Mouse (Mus musculus) kidney, embryonic 14.5 days (tissue): Measurements from ENCODE around the gene Srp9. TPM values are rescaled to one million over a fixed set of nuclear protein-coding genes. Genes with fewer than 3 reads are reported as not detected.

Experiments
- ATAC-seq: fragments of 200-750 bp; cut with Nextera tagmentation; 2 replicates; pipeline ENCODE4 v1.8.0; 2017; ENCODE audit warnings: moderate number of reproducible peaks, mild to moderate bottlenecking, moderate TSS enrichment, moderate library complexity; ENCODE audit not compliant: low FRiP score, low TSS enrichment
- H3K27ac ChIP-seq: fragments of 300-500 bp; sonication (generic); 2 replicates; pipeline ENCODE4 v1.5.1; 2014; ENCODE audit warnings: low read depth, mild to moderate bottlenecking, low read length, moderate library complexity, mixed read lengths
- H3K27me3 ChIP-seq: fragments of 300-500 bp; sonication (generic); 2 replicates; pipeline ENCODE4 v1.6.1; 2014; ENCODE audit warnings: mild to moderate bottlenecking, low read length; ENCODE audit not compliant: control insufficient read depth, insufficient read depth
- H3K36me3 ChIP-seq: fragments of 300-500 bp; sonication (generic); 2 replicates; pipeline ENCODE4 v1.6.1; 2014; ENCODE audit warnings: low read length, mixed read lengths; ENCODE audit not compliant: control insufficient read depth, insufficient read depth
- H3K4me1 ChIP-seq: fragments of 300-500 bp; sonication (generic); 2 replicates; pipeline ENCODE4 v1.6.1; 2014; ENCODE audit warnings: low read length, mixed read lengths; ENCODE audit not compliant: control insufficient read depth, insufficient read depth
- H3K4me2 ChIP-seq: fragments of 300-500 bp; sonication (generic); replicated peaks from 2 replicates; pipeline ENCODE4 v1.6.1; 2014; ENCODE audit warnings: low read depth, mild to moderate bottlenecking, low read length
- H3K4me3 ChIP-seq: fragments of 300-500 bp; sonication (generic); 2 replicates; pipeline ENCODE4 v1.5.1; 2014; ENCODE audit warnings: mild to moderate bottlenecking, low read length
- H3K9ac ChIP-seq: fragments of 300-500 bp; sonication (generic); 2 replicates; pipeline ENCODE4 v1.6.1; 2014; ENCODE audit warnings: low read depth, mild to moderate bottlenecking, low read length, moderate library complexity
- H3K9me3 ChIP-seq: fragments of 300-500 bp; sonication (generic); 2 replicates; pipeline ENCODE4 v1.6.1; 2016; ENCODE audit warnings: low read length; ENCODE audit not compliant: control insufficient read depth
- WGBS: fragments of 180-500 bp; shearing (Covaris S2); extraction: QIAGEN DNeasy Blood & Tissue Kit; methylation state at CpG from one replicate; pipeline ENCODE4 v1.1.7; 2014; 5-methylcytosine and 5-hydroxymethylcytosine counted together
- polyA plus RNA-seq: library from polyadenylated mRNA; unstranded; fragments of >200 nt; fragmentation: Nextera tagmentation; extraction: Ambion mirVana; gene quantifications from 2 replicates; pipeline ENCODE4 v1.2.1, GENCODE M21; 2014

The Srp9 gene
- polyA plus RNA-seq, 1 experiment from 2014 or later = 155 TPM

- H3K4me2 ChIP-seq = no peak overlapping the region
- 75% methylated on average over 3 of the region's 3 CpGs for WGBS
- no peak for ATAC-seq
These were observed 24.1 kb upstream of the Srp9 start for GRCm38 (mm10) chr1:182100403-182100802.

GRCm38 (mm10) chr1:182101468-182101867, 23.1 kb upstream of the Srp9 start:
- Histone ChIP-seq H3K36me3 (no peaks in the 10 kb centered on the region), H3K4me2 (no peak overlapping the region), H3K4me3 (no peak overlapping the region), H3K9ac (no peak overlapping the region), H3K27me3 (no peaks in the 10 kb centered on the region), H3K4me1 (peaks cover 11% of the 10 kb centered on the region; the same call in 1 of the 2 replicates), H3K27ac (no peak overlapping the region), H3K9me3 (no peaks in the 10 kb centered on the region)
- ATAC-seq = no peak
- 70% methylated on average over 4 of the region's 4 CpGs for WGBS

More at GRCm38 (mm10) chr1:182100403-182100802, 24.1 kb upstream of the Srp9 start:
- H3K4me1 ChIP-seq = peaks cover 11% of the 10 kb centered on the region; the same call in 1 of the 2 replicates
- no peak overlapping the region for H3K27ac ChIP-seq
- H3K36me3 ChIP-seq = no peaks in the 10 kb centered on the region
- H3K27me3 ChIP-seq = no peaks in the 10 kb centered on the region
- H3K9me3 ChIP-seq = no peaks in the 10 kb centered on the region
- no peak overlapping the region for H3K4me3 ChIP-seq
- H3K9ac ChIP-seq = no peak overlapping the region

- Histone ChIP-seq H3K4me2 (no peak overlapping the region), H3K9me3 (no peaks in the 10 kb centered on the region), H3K27me3 (no peaks in the 10 kb centered on the region), H3K4me3 (no peak overlapping the region), H3K4me1 (peaks cover 11% of the 10 kb centered on the region; the same call in 1 of the 2 replicates), H3K27ac (no peak overlapping the region), H3K36me3 (no peaks in the 10 kb centered on the region), H3K9ac (no peak overlapping the region)
- no peak; the same call in 1 of the 2 replicates for ATAC-seq
These were observed 21.8 kb upstream of the Srp9 start for GRCm38 (mm10) chr1:182102706-182103105.

GRCm38 (mm10) chr1:182103436-182103835, 21.1 kb upstream of the Srp9 start:
- no peak for ATAC-seq
- no peak overlapping the region for H3K4me3 ChIP-seq
- H3K27me3 ChIP-seq = no peaks in the 10 kb centered on the region
- no peak overlapping the region for H3K27ac ChIP-seq
- no peak overlapping the region for H3K4me2 ChIP-seq
- WGBS = 75% methylated on average over 11 of the region's 11 CpGs
- H3K9me3 ChIP-seq = no peaks in the 10 kb centered on the region
- H3K4me1 ChIP-seq = peaks cover 11% of the 10 kb centered on the region; the same call in 1 of the 2 replicates
- H3K36me3 ChIP-seq = no peaks in the 10 kb centered on the region
- H3K9ac ChIP-seq = no peak overlapping the region

GRCm38 (mm10) chr1:182105023-182105422, 19.5 kb upstream of the Srp9 start:
- Histone ChIP-seq H3K9me3 (no peaks in the 10 kb centered on the region), H3K27me3 (no peaks in the 10 kb centered on the region), H3K4me3 (no peak overlapping the region), H3K27ac (no peak overlapping the region), H3K36me3 (no peaks in the 10 kb centered on the region), H3K4me2 (no peak overlapping the region), H3K4me1 (peaks cover 6% of the 10 kb centered on the region; the same call in 1 of the 2 replicates), H3K9ac (no peak overlapping the region)
- ATAC-seq = no peak
- WGBS = 38% methylated on average over 3 of the region's 3 CpGs

- whole genome bisulfite sequencing = 78% methylated on average over 9 of the region's 9 CpGs
- no peak overlapping the region for H3K27ac ChIP-seq
- ATAC-seq = no peak
- H3K9me3 ChIP-seq = no peaks in the 10 kb centered on the region
- H3K4me1 ChIP-seq = peaks cover 2% of the 10 kb centered on the region; the same call in 1 of the 2 replicates
- no peak overlapping the region for H3K4me3 ChIP-seq
- no peak overlapping the region for H3K4me2 ChIP-seq
- H3K9ac ChIP-seq = no peak overlapping the region
- H3K36me3 ChIP-seq = no peaks in the 10 kb centered on the region
- H3K27me3 ChIP-seq = no peaks in the 10 kb centered on the region
These were observed 17.3 kb upstream of the Srp9 start for GRCm38 (mm10) chr1:182107251-182107650.

GRCm38 (mm10) chr1:182108397-182109099, 16.0 kb upstream of the Srp9 start:
- H3K27ac ChIP-seq = no peak overlapping the region
- no peak overlapping the region for H3K9ac ChIP-seq
- no peak overlapping the region for H3K4me2 ChIP-seq
- H3K9me3 ChIP-seq = no peaks in the 10 kb centered on the region
- WGBS = 62% methylated on average over 13 of the region's 13 CpGs
- no peaks in the 10 kb centered on the region for H3K27me3 ChIP-seq
- H3K4me1 ChIP-seq = 0 out of 2 replicates have a peak, but pooled peaks cover under 1% of the 10 kb centered on the region
- no peaks in the 10 kb centered on the region for H3K36me3 ChIP-seq
- ATAC-seq = no peak
- H3K4me3 ChIP-seq = no peak overlapping the region

- Histone ChIP-seq H3K9ac (no peak overlapping the region), H3K4me3 (no peak overlapping the region), H3K27me3 (no peaks in the 10 kb centered on the region), H3K36me3 (no peaks in the 10 kb centered on the region), H3K4me2 (no peak overlapping the region), H3K4me1 (peaks cover 6% of the 10 kb centered on the region; the same call in 1 of the 2 replicates), H3K27ac (no peak overlapping the region), H3K9me3 (no peaks in the 10 kb centered on the region)
- WGBS = 88% methylated on average over 11 of the region's 11 CpGs
- no peak for ATAC-seq
These were observed 14.4 kb upstream of the Srp9 start for GRCm38 (mm10) chr1:182110185-182110584.

GRCm38 (mm10) chr1:182110708-182111385, 13.7 kb upstream of the Srp9 start:
- H3K9ac ChIP-seq = no peak overlapping the region
- peaks cover 6% of the 10 kb centered on the region; the same call in 1 of the 2 replicates for H3K4me1 ChIP-seq
- H3K9me3 ChIP-seq = no peaks in the 10 kb centered on the region
- no peak for ATAC-seq
- no peak overlapping the region for H3K27ac ChIP-seq
- H3K36me3 ChIP-seq = no peaks in the 10 kb centered on the region
- H3K27me3 ChIP-seq = no peaks in the 10 kb centered on the region
- 69% methylated on average over 15 of the region's 15 CpGs for WGBS
- no peak overlapping the region for H3K4me3 ChIP-seq
- no peak overlapping the region for H3K4me2 ChIP-seq
